Mouse (Mus musculus): ENCODE results near the gene Fbxw21. TPM values are rescaled to one million over a fixed set of nuclear protein-coding genes. Genes with fewer than 3 reads are reported as not detected.
"Not testable (repeated sequence)": the region's sequence is repeated elsewhere in the genome, so short reads cannot be mapped to it uniquely, and the experiment has no call there.

The Fbxw21 gene
- not detected in 2 replicates for total RNA-seq (2015; ENCODE audit: low replicate concordance)
- 0.28 TPM in 1 of 2 replicates, not detected in the other for total RNA-seq (2017; ENCODE audit: low replicate concordance)

DNA sequence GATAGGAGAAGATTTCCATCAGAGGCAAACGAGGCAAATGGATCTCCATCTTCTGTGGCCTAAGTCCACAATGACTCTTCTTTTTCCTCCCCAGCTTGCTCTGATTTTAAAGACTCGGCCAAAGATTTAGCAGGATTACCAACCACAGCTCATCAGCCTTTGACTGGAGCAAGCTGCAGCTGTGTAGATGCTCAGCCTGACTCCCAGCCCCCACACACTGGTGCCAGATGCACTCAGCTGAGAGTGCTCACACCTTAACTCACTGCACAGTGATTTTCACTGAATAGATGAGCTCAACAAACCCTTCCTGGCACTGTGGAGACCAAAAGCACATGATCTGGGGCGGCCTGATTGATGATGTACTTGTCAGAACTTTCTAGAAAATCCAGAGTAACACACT lies at the start of gene Fbxw21:
Gene Fbxw21 (minus strand): TSS at position 101 of the 400 bp plus-strand sequence.
- ATAC-seq (replicated peaks; ENCODE audit: low FRiP score, poor library complexity, severe bottlenecking), result no peak

GRCm38 (mm10) chr9:109201347-109201746 lies 39.5 kb upstream of the Fbxw21 start:
- not testable (repeated sequence) for ATAC-seq (replicated peaks; ENCODE audit: low FRiP score, poor library complexity, severe bottlenecking)

DNA sequence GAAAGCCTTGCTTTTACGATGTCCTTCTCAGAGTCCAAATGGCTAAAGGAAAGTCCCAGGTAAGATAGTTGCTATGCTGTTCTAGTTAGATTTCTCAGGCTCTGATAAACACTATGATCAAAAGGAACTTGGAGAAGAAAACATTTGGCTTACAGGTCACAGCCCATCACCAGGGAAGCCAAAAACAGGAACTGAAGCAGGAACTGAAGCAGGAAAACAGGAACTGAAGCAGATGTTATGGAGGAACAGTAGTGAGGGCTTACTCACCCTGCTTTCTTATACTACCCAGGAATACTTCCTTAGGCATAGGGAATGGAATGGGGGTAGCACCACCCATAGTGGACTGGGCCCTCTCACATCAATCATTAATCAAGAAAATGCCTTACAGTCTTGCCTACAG lies 38.5 kb upstream of the Fbxw21 start:
- ATAC-seq (replicated peaks; ENCODE audit: low FRiP score, poor library complexity, severe bottlenecking), result no peak

DNA sequence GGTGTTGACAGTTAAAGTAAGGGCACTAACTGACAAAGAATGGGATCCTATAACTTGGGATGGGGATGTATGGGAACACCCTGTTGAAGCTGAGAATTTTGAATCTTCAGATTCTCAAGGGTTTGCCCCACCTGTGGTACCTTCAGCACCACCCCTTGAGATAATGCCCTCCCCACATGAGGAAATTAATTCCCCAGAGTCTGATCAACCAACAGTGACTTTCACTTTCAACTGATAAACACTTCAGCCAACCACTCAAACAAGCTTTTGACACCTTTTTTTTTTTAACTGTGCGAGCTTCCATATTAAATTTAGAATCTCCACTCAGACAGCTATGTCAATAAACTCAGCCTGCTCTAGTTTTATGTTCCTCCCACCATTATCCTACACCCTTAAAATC lies 37.5 kb upstream of the Fbxw21 start:
- ATAC-seq (replicated peaks; ENCODE audit: low FRiP score, poor library complexity, severe bottlenecking), result no peak

GRCm38 (mm10) chr9:109195875-109196274 lies 34.0 kb upstream of the Fbxw21 start, which contains the start of gene Fbxw13:
Gene Fbxw13, minus strand, starts transcription at chr9:109195975.
- not testable (repeated sequence) for ATAC-seq (replicated peaks; ENCODE audit: low FRiP score, poor library complexity, severe bottlenecking)

DNA sequence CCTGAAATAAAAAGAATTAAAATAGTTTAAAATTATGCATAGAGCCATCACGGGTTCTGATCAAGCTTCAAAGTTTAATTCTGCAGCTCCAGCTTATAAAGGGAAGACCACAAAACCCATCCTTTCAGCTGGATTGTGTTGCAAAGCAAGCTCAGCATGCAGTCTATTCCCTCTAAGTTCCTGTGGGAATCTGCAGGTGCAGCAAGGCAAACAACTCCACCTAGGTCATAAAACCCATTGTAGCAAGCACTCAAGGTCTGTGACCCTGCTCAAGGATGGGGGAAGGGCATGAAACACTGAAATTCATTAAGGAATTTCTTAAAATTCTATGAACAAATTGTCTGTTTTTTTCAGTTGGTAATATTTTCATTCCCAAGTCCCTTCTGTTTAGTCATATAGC lies 15.4 kb upstream of the Fbxw21 start:
- no peak for ATAC-seq (replicated peaks; ENCODE audit: low FRiP score, poor library complexity, severe bottlenecking)

- ATAC-seq (replicated peaks; ENCODE audit: low FRiP score, poor library complexity, severe bottlenecking), result no peak
Observed at GRCm38 (mm10) chr9:109176301-109176700, 14.5 kb upstream of the Fbxw21 start.

DNA sequence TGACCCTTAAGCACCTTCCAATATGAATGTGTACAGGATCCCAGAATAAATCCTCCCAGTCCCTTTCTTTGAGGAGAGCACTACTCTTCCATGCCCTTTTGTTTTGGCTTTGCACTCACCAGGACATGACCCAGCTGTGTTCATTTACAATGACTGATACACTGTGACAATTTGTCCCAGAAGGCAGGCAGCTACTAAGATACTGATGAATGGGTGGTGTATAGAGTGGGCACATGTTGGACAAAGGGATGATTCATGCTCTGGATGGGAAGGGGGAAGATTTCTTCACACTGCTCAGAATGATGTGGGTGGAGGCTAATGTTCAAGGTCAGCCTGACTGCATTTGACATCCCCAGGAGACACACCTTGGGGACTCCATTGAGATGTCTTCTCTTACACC lies 5.5 kb upstream of the Fbxw21 start:
- ATAC-seq (replicated peaks; ENCODE audit: low FRiP score, poor library complexity, severe bottlenecking), result no peak

DNA sequence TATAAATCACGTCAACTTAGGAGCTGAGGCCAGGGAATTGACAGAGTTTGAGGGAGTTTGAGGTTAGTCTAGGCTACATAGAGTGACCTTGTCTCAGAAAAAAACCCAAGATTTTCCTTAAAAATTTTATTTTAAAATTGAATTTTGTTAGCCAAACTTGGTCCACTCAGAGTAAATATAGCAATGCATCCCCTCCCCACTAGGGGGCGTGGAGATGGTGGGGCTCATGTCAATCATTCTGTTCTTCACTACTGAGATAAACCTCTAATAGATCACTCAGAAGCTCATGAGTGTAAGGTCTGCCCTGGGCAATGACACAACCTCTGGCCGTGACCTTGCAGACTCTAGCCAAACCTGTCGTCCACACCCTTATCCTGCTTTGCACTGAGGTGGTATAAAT lies 21.4 kb downstream of the Fbxw21 start:
- not testable (repeated sequence) for ATAC-seq (replicated peaks; ENCODE audit: low FRiP score, poor library complexity, severe bottlenecking)

DNA sequence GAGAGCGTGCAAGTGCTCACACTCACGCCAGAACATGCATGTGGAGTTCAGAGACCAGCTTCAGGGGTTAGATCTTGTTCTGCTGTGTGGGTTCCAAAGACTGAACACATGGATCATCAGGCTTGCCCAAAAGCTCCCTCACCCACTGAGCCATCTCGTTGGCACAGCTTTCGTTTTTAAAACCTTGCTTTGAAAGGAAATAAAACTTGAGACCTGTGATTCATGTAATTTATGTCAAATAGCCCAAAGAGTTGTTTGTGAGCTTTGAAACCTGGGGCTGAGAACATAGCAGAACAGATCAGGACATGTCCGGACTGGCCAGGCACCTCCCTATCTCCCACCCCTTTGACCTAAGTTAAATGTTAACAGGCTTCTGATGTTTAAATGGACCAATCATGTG lies 31.8 kb downstream of the Fbxw21 start:
- no peak for ATAC-seq (replicated peaks; ENCODE audit: low FRiP score, poor library complexity, severe bottlenecking)

DNA sequence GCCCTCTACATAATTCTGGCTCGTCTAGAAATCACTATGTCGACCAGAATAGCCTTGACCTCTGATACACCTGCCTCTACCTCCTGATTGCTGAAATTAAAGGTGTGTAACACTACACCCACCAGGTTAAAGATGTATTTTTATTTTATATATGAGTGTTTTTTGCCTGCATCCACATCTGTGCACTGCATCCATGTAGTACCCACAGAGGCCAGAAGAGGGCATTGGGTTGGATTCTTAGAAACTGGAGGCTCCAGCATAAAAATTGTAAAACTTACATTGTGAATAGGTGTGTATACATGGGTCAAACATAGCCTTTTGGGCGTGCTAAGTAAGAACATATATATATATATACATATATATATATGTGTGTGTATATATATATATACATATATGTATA lies 33.6 kb downstream of the Fbxw21 start:
- ATAC-seq (replicated peaks; ENCODE audit: low FRiP score, poor library complexity, severe bottlenecking), result no peak

DNA sequence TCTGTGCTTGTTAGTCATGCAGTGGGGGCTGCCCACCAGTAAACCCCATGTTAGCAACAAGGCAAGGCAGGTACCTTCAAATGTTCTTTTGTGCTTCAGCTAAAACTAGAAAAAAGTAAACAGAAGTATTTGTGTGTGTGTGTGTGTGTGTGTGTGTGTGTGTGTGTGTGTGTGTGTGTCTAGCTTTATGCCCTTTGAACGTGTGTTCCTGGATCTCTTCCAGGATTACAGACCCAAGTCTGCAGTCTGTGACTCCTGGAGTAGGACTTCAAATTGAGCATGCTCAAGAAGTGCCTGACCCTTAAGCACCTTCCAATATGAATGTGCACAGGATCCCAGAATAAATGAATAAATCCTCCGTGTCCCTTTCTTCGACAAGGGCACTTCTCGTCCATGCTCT lies 34.8 kb downstream of the Fbxw21 start:
- ATAC-seq (replicated peaks; ENCODE audit: low FRiP score, poor library complexity, severe bottlenecking), result no peak

DNA sequence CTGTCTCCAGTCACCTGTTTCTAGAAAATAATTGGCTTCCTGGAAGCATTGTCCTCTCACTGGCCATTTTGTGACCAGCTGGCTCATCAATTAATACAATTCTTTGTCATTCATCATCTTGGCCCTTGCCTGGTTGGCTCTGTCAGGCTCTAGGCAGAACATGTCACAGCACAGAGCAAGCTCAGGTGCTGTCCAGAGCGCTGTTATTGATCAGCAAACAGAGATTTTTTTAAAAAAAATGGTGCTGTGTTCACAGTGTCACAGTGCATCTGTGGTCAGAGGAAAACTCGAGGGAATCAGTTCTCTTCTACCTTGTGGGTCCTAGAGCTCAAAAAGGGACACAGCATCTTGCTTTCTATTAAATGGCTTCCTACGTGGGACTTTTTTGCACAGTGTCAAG lies 36.4 kb downstream of the Fbxw21 start:
- no peak for ATAC-seq (replicated peaks; ENCODE audit: low FRiP score, poor library complexity, severe bottlenecking)

- ATAC-seq (replicated peaks; ENCODE audit: low FRiP score, poor library complexity, severe bottlenecking), result no peak
Observed at GRCm38 (mm10) chr9:109125043-109125442, 36.8 kb downstream of the Fbxw21 start.

DNA sequence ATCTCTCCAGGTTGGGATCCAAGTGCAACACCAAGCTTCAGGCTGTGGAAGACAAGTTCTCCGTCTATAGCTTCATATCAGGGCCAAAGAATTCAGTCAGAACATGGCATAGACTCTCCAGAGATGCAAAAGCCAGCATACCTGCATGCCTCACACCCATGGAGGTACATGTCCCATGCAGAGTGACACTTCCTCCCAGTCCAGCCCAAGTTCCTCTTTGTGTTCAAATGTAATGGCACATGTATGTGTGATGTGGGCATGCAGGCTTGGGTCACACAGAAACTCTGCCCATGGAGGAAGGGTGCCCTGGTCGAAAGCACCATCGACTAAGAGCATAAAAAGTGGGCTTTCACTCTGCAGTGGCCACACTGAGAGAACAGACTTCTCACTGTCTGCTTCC lies 37.7 kb downstream of the Fbxw21 start:
- ATAC-seq (replicated peaks; ENCODE audit: low FRiP score, poor library complexity, severe bottlenecking), result no peak

DNA sequence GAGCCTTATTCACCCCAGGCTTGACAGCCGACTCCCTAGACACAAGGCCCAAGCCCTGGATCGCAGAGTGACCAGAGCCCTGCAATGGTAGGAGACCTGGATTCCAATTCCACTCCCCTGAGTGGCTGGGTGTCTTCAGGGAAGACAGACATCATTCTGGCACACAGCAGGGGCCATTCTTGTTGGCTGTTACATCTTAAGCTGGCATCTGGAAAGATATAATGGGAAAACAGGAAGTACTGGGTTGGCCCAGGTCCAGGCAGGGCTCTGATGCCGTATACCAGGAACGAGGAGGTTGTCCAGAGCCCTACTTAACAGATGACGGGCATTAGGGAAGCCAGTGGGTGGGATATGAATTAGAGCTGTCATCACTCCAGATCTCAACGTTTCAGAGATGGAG lies 38.6 kb downstream of the Fbxw21 start:
- no peak for ATAC-seq (replicated peaks; ENCODE audit: low FRiP score, poor library complexity, severe bottlenecking)

- ATAC-seq (replicated peaks; ENCODE audit: low FRiP score, poor library complexity, severe bottlenecking), result no peak
Observed at GRCm38 (mm10) chr9:109122553-109123085, 39.2 kb downstream of the Fbxw21 start.

DNA sequence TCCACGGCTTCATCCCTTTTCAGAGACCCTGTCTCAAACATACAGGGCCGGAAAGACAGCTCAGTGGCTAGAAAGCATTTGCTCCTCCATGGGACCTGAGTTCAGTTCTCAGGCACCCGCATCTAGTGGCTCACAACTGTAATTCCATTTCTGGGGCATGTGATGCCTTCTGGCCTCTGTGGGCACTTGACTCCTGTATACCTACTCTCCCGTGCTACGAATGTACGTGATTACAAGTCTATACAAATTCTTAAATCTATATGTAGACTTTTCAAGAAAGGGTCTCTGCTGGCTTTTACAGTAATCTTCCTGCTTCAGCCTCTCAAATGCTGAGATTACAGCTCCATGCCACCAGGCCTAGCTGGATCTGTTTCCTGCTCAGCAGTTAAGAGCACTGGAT lies 40.9 kb downstream of the Fbxw21 start:
- no peak for ATAC-seq (replicated peaks; ENCODE audit: low FRiP score, poor library complexity, severe bottlenecking)

- ATAC-seq (replicated peaks; ENCODE audit: low FRiP score, poor library complexity, severe bottlenecking), result no peak
Observed at GRCm38 (mm10) chr9:109119571-109119970, 42.3 kb downstream of the Fbxw21 start.

DNA sequence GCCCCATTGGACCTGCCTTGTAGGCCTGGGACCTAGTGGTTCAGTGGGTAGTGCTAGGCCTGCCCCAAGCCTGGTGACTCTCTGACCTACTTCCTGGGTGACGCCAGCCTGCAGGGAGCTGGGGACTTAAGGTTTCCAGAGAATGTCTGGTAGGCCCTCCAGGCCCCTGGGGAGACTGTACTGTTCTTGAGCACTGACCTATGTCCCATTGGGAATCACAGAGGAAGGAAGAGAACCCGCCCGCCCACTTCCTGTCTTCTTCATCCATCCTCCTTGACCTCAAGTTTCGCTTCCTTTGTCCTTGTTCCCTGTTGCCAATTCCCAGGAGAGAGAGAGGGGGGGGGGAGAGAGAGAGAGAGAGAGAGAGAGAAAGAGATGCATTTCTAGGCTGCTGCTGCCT lies 43.7 kb downstream of the Fbxw21 start:
- ATAC-seq (replicated peaks; ENCODE audit: low FRiP score, poor library complexity, severe bottlenecking), result no peak

GRCm38 (mm10) chr9:109116205-109116604 lies 45.6 kb downstream of the Fbxw21 start:
- no peak for ATAC-seq (replicated peaks; ENCODE audit: low FRiP score, poor library complexity, severe bottlenecking)

GRCm38 (mm10) chr9:109114871-109115270 lies 47.0 kb downstream of the Fbxw21 start:
- ATAC-seq (replicated peaks; ENCODE audit: low FRiP score, poor library complexity, severe bottlenecking), result no peak

All from erythroblast, adult 5-6 weeks (primary cell).